Mouse (Mus musculus) CH12.LX (cell line): ENCODE measurements around the gene Idh1. TPM values are rescaled to one million over a fixed set of nuclear protein-coding genes. Genes with fewer than 3 reads are reported as not detected.

Source experiments
- DNase-seq: peaks from one replicate; pipeline ENCODE4 v3.0.0-alpha.2; 2013; ENCODE audit errors: extremely low read depth
- H3K27ac ChIP-seq: 2 replicates; pipeline ENCODE4 v1.5.1; 2012; ENCODE audit warnings: low read depth, mild to moderate bottlenecking, control low read depth, moderate library complexity; ENCODE audit not compliant: insufficient read depth
- H3K27me3 ChIP-seq: replicated peaks from 2 replicates; pipeline ENCODE3; 2012; ENCODE audit warnings: inconsistent platforms
- H3K36me3 ChIP-seq, 2 experiments: replicated peaks in 1 of 2; 2 replicates each; pipeline versions ENCODE3 to v1.6.1; 2012; ENCODE audit warnings: inconsistent platforms in 1 of 2, low read length in 1 of 2, mild to moderate bottlenecking in 1 of 2, mixed read lengths in 1 of 2, moderate library complexity in 1 of 2; ENCODE audit not compliant: control insufficient read depth in 1 of 2, insufficient read depth in 1 of 2
- H3K4me1 ChIP-seq, 2 experiments: 2 replicates each; pipeline ENCODE4 v1.6.1; 2012; ENCODE audit warnings: inconsistent platforms in 1 of 2, moderate library complexity in 1 of 2; ENCODE audit not compliant: insufficient read depth in 2 of 2, control insufficient read depth in 1 of 2
- H3K4me2 ChIP-seq: 2 replicates; pipeline ENCODE4 v1.6.1; 2012; ENCODE audit warnings: low read depth, mild to moderate bottlenecking, control low read depth; ENCODE audit not compliant: poor library complexity, insufficient read depth, severe bottlenecking
- H3K4me3 ChIP-seq, 3 experiments: fragments of 150-350 bp in 1 of 3; sonication (generic) in 1 of 3; replicated peaks in 1 of 3; 2 replicates each; pipeline versions ENCODE3 to v1.5.1; 2011 to 2012; ENCODE audit warnings: low read depth in 2 of 3, low read length in 2 of 3, mild to moderate bottlenecking in 2 of 3, moderate library complexity in 2 of 3, control low read depth in 1 of 3, improper control_type of control experiment in 1 of 3, inconsistent platforms in 1 of 3, mixed read lengths in 1 of 3; ENCODE audit not compliant: poor library complexity in 1 of 3
- H3K79me2 ChIP-seq: replicated peaks from 2 replicates; pipeline ENCODE4 v1.6.1; 2012; ENCODE audit warnings: mild to moderate bottlenecking, moderate library complexity; ENCODE audit not compliant: control insufficient read depth, poor library complexity, insufficient read depth, severe bottlenecking; ENCODE audit errors: extremely low read depth
- H3K9ac ChIP-seq: 2 replicates; pipeline ENCODE4 v1.6.1; 2012; ENCODE audit warnings: low read depth, mild to moderate bottlenecking, control low read depth, moderate library complexity; ENCODE audit not compliant: insufficient read depth
- H3K9me3 ChIP-seq: replicated peaks from 2 replicates; pipeline ENCODE3; 2012; ENCODE audit warnings: low read length, inconsistent platforms, mixed read lengths
- BHLHE40 ChIP-seq: IDR thresholded peaks from 2 replicates; pipeline ENCODE4 v1.6.1; 2011; ENCODE audit warnings: mild to moderate bottlenecking, low read depth, low read length, improper control_type of control experiment
- CHD2 ChIP-seq: IDR thresholded peaks from 2 replicates; pipeline ENCODE4 v1.6.1; 2011; ENCODE audit warnings: low read length, improper control_type of control experiment
- CTCF ChIP-seq, 2 experiments: IDR thresholded peaks in 1 of 2; conservative IDR thresholded peaks in 1 of 2; 2 replicates each; pipeline ENCODE4 v1.5.1; 2011 to 2012; ENCODE audit warnings: low read depth in 2 of 2, low read length in 2 of 2, improper control_type of control experiment in 1 of 2, inconsistent platforms in 1 of 2, mild to moderate bottlenecking in 1 of 2, moderate library complexity in 1 of 2
- E2F4 ChIP-seq: IDR thresholded peaks from 2 replicates; pipeline ENCODE4 v1.6.1; 2011; ENCODE audit warnings: low read depth, low read length, improper control_type of control experiment; ENCODE audit not compliant: insufficient replicate concordance
- ELF1 ChIP-seq: IDR thresholded peaks from 2 replicates; pipeline ENCODE4 v1.6.1; 2014; ENCODE audit warnings: low read depth, mild to moderate bottlenecking, inconsistent platforms, low read length, improper control_type of control experiment
- HCFC1 ChIP-seq: IDR thresholded peaks from 2 replicates; pipeline ENCODE4 v1.6.1; 2012; ENCODE audit warnings: low read depth, mild to moderate bottlenecking, inconsistent platforms, low read length, improper control_type of control experiment
- IRF4 ChIP-seq: IDR thresholded peaks from 2 replicates; pipeline ENCODE4 v1.6.1; 2014; ENCODE audit warnings: low read depth, mild to moderate bottlenecking, inconsistent platforms, low read length, improper control_type of control experiment
- JUND ChIP-seq: conservative IDR thresholded peaks from 2 replicates; pipeline ENCODE4 v1.6.1; 2011; ENCODE audit warnings: low read depth, low read length, improper control_type of control experiment
- MAX ChIP-seq: IDR thresholded peaks from 2 replicates; pipeline ENCODE4 v1.6.1; 2011; ENCODE audit warnings: low read length, improper control_type of control experiment
- MEF2A ChIP-seq: IDR thresholded peaks from 2 replicates; pipeline ENCODE4 v1.6.1; 2014; ENCODE audit warnings: low read depth, mild to moderate bottlenecking, inconsistent platforms, low read length, improper control_type of control experiment, borderline replicate concordance
- MYC ChIP-seq: IDR thresholded peaks from 2 replicates; pipeline ENCODE4 v1.6.1; 2011; ENCODE audit warnings: low read depth, mild to moderate bottlenecking, improper control_type of control experiment, low read length
- NELFE ChIP-seq: IDR thresholded peaks from 2 replicates; pipeline ENCODE4 v1.6.1; 2011; ENCODE audit warnings: low read depth, low read length, improper control_type of control experiment
- NRF1 ChIP-seq: IDR thresholded peaks from 2 replicates; pipeline ENCODE4 v1.6.1; 2014; ENCODE audit warnings: low read depth, mild to moderate bottlenecking, inconsistent platforms, low read length, improper control_type of control experiment, moderate library complexity
- PAX5 ChIP-seq: IDR thresholded peaks from 2 replicates; pipeline ENCODE4 v1.6.1; 2012; ENCODE audit warnings: low read length, inconsistent platforms, mixed read lengths
- POLR2A ChIP-seq: IDR thresholded peaks from 2 replicates; pipeline ENCODE4 v1.6.1; 2011; ENCODE audit warnings: low read depth, mild to moderate bottlenecking, improper control_type of control experiment, low read length
- POLR2AphosphoS2 ChIP-seq: IDR thresholded peaks from 2 replicates; pipeline ENCODE4 v1.6.1; 2011; ENCODE audit warnings: low read depth, low read length, improper control_type of control experiment
- RAD21 ChIP-seq: IDR thresholded peaks from 2 replicates; pipeline ENCODE4 v1.6.1; 2011; ENCODE audit warnings: low read depth, mild to moderate bottlenecking, low read length, improper control_type of control experiment, moderate library complexity
- RCOR1 ChIP-seq: conservative IDR thresholded peaks from 2 replicates; pipeline ENCODE4 v1.6.1; 2012; ENCODE audit warnings: low read depth, mild to moderate bottlenecking, inconsistent platforms, low read length, improper control_type of control experiment
- TBP ChIP-seq: conservative IDR thresholded peaks from 2 replicates; pipeline ENCODE4 v1.6.1; 2011; ENCODE audit warnings: low read depth, low read length, improper control_type of control experiment
- TCF12 ChIP-seq: IDR thresholded peaks from 2 replicates; pipeline ENCODE4 v1.6.1; 2014; ENCODE audit warnings: low read depth, mild to moderate bottlenecking, inconsistent platforms, low read length, improper control_type of control experiment
- UBTF ChIP-seq: IDR thresholded peaks from 2 replicates; pipeline ENCODE4 v1.6.1; 2012; ENCODE audit warnings: low read depth, mild to moderate bottlenecking, inconsistent platforms, low read length, improper control_type of control experiment, moderate library complexity
- USF1 ChIP-seq: IDR thresholded peaks from 2 replicates; pipeline ENCODE4 v1.6.1; 2014; ENCODE audit warnings: low read depth, mild to moderate bottlenecking, inconsistent platforms, low read length, improper control_type of control experiment
- USF2 ChIP-seq: conservative IDR thresholded peaks from 2 replicates; pipeline ENCODE4 v1.6.1; 2011; ENCODE audit warnings: low read depth, low read length, improper control_type of control experiment
- ZC3H11A ChIP-seq: IDR thresholded peaks from 2 replicates; pipeline ENCODE4 v1.6.1; 2012; ENCODE audit warnings: low read depth, mild to moderate bottlenecking, inconsistent platforms, low read length, improper control_type of control experiment
- ZKSCAN1 ChIP-seq: IDR thresholded peaks from 2 replicates; pipeline ENCODE4 v1.6.1; 2012; ENCODE audit warnings: low read depth, inconsistent platforms, low read length, improper control_type of control experiment, borderline replicate concordance
- ZNF384 ChIP-seq: IDR thresholded peaks from 2 replicates; pipeline ENCODE4 v1.6.1; 2012; ENCODE audit warnings: low read depth, low read length, improper control_type of control experiment, inconsistent platforms
- dilution Hi-C: fragments of 300-500 bp; cut with MboI; formaldehyde crosslinking; loops from 2 replicates; pipeline ENCODE4 v1.14.3; 2020; ENCODE audit warnings: low sequenced_read_pairs; ENCODE audit not compliant: extremely low pct_unique_long_range_greater_than_20kb, extremely low pct_ligation_motif_present
- in situ Hi-C: fragments of 300-500 bp; cut with MboI; formaldehyde crosslinking; loops from 3 replicates; pipeline ENCODE4 v1.14.3; 2019; ENCODE audit warnings: low sequenced_read_pairs, low pct_ligation_motif_present, low pct_unique_long_range_greater_than_20kb, mixed read lengths
- polyA plus RNA-seq: library from polyadenylated mRNA; unstranded; fragments of >175 nt; gene quantifications from 2 replicates; pipeline ENCODE4 v1.2.1, GENCODE M21; 2012; ENCODE audit warnings: low read depth; ENCODE audit not compliant: insufficient read length
- total RNA-seq, 2 experiments: library from RNA; depleted of rRNA; stranded (reverse); fragments of 300-350 nt in 1 of 2; fragments of >200 nt in 1 of 2; gene quantifications; 2 replicates each; pipeline ENCODE4 v1.2.3; 2012 to 2014

Idh1 gene
- total and polyA plus RNA-seq, 3 experiments, result 9.3 to 23.4 (median 11.1) TPM

DNA sequence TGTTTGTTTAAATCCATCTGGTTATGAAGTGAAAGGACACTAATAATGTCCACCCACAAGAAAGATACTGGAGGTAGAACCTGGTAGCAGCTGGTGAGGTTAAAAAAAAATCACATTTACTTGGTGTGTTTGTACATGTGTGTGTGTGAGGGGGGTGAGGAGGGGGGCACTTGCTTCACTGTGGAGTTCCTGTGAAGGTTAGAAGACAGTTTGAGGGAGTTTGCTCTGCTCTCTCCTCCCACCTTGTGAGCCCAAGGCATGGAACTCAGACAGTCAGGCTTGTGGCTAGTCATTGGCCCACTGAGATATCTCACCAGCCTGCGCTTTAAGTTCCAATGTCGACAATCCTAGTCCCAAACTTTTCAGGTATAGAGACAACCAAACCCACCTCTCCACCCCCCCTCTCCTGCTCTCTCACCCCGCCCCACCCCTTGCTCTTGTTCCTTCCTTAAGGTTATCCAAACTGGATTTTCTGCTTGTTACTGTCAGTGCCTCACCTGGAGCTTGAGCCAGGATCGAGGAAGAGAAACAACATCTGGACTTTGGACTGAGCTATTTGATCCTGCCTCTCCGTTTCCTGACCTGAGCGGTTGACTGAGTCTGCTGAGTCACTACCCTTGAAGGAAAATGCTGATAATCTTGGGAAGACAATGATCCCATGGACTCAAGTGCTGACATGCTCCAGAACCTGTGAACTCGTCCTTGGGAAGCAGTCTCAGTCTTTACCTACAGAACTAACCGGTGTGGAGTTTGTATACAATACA, 68.0 kb downstream of the Idh1 start:
- in situ Hi-C loops, result loop anchor here (10.0 kb wide), 1 partner anchor 56 kb away; no protein-coding TSS in a partner anchor

DNA sequence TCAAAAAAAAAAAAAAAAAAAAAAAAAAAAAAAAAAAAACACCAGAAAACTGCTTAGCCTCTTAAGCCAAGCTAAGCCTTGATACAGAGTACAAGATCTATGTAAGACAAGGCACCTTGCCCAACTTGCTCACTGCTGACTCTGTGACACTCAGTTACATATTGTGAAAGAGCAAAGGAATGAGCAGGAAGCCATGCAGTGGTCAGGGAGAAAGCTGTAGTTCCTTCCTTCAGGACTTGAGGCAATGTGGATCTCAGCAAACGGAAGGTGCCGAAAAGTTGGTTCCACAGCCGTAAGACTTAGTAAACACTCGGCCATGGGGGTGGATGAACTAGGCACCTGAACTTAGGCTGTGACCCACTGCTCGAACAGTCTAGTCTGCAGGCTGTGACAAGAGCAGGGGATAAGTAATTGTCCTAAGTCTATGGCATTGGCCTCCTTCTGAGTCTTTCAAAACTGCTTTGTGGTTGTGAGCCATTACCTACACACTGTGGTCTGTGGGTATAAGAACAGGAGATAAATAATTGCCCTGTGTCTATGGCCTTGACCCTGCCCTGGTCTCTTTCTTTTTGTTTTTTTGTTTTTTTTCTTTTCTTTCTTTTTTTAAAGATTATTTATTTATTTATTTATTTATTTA, 72.6 kb downstream of the Idh1 start:
- no peaks in the 10 kb centered on the region for H3K36me3 ChIP-seq
- no peak overlapping the region for H3K4me2 ChIP-seq
- H3K27me3 ChIP-seq, result no peaks in the 10 kb centered on the region
- in situ Hi-C loops (loop anchor here (10.0 kb wide), 1 partner anchor 61 kb away; no protein-coding TSS in a partner anchor), dilution Hi-C loops (no loop called here)
- H3K4me3 ChIP-seq, result no peak overlapping the region
- DNase-seq, result no peak
- no peak overlapping the region for H3K9ac ChIP-seq
- no peak overlapping the region for H3K27ac ChIP-seq
- no peaks in the 10 kb centered on the region for H3K9me3 ChIP-seq
- no peak for TF ChIP-seq MAX
- TF ChIP-seq MEF2A, result no peak
- no peak for TF ChIP-seq JUND
- TF ChIP-seq E2F4, result no peak
- TF ChIP-seq POLR2A, result no peak
- no peak for TF ChIP-seq TBP
- TF ChIP-seq RCOR1, result no peak
- no peak; the same call in 1 of the 2 replicates for TF ChIP-seq ZNF384
- no peak for TF ChIP-seq ZKSCAN1
- no peak for TF ChIP-seq ELF1
- TF ChIP-seq CHD2, result no peak
- no peak for TF ChIP-seq POLR2AphosphoS2
- TF ChIP-seq MYC, result no peak
- no peak for TF ChIP-seq USF2
- no peak for TF ChIP-seq TCF12
- TF ChIP-seq NRF1, result no peak
- TF ChIP-seq USF1, result no peak
- no peak for TF ChIP-seq IRF4
- TF ChIP-seq PAX5, result no peak
- no peaks in the 10 kb centered on the region for H3K79me2 ChIP-seq
- peaks cover 0 to 16% of the 10 kb centered on the region in 2 experiments; a peak in 2 of 4 replicates for H3K4me1 ChIP-seq

More for the DNA sequence above, 68.0 kb downstream of the Idh1 start:
- DNase-seq, result no peak
- Histone ChIP-seq H3K27ac (no peak overlapping the region), H3K27me3 (no peaks in the 10 kb centered on the region), H3K9ac (no peak overlapping the region), H3K4me2 (no peak overlapping the region), H3K4me1 (no peaks in the 10 kb centered on the region), H3K4me3 (no peak overlapping the region), H3K9me3 (no peaks in the 10 kb centered on the region), H3K36me3 (no peaks in the 10 kb centered on the region), H3K79me2 (no peaks in the 10 kb centered on the region)
- TF ChIP-seq UBTF (no peak), ZKSCAN1 (no peak), JUND (no peak), RAD21 (no peak), MAX (no peak), MYC (no peak), BHLHE40 (no peak), NELFE (no peak), USF1 (no peak), CTCF (conservative IDR thresholded peaks at IDR 0.05 in 1 of 2, IDR thresholded peaks at IDR 0.05 in 1 of 2; ENCODE audit: low read depth in 2 of 2, low read length in 2 of 2) (no peak), MEF2A (no peak), ZC3H11A (no peak), POLR2A (no peak), E2F4 (no peak), HCFC1 (no peak), CHD2 (no peak)
- dilution Hi-C loops, result no loop called here
